Mouse (Mus musculus) midbrain, embryonic 12.5 days (tissue): Measurements from ENCODE around the gene Trpm3. TPM values are rescaled to one million over a fixed set of nuclear protein-coding genes. Genes with fewer than 3 reads are reported as not detected.
"Not testable (repeated sequence)": the region's sequence is repeated elsewhere in the genome, so short reads cannot be mapped to it uniquely, and the experiment has no call there.

Source experiments
- ATAC-seq: fragments of 200-750 bp; cut with Nextera tagmentation; 2 replicates; pipeline ENCODE4 v1.8.0; 2017; ENCODE audit warnings: low read depth, moderate TSS enrichment, moderate library complexity; ENCODE audit not compliant: low FRiP score
- H3K27ac ChIP-seq: fragments of 300-500 bp; sonication (generic); replicated peaks from 2 replicates; pipeline ENCODE4 v1.5.1; 2016; ENCODE audit warnings: mild to moderate bottlenecking
- H3K27me3 ChIP-seq: fragments of 300-500 bp; sonication (generic); 2 replicates; pipeline ENCODE4 v1.6.1; 2016; ENCODE audit warnings: mild to moderate bottlenecking
- H3K36me3 ChIP-seq: fragments of 300-500 bp; sonication (generic); 2 replicates; pipeline ENCODE4 v1.6.1; 2016
- H3K4me1 ChIP-seq: fragments of 300-500 bp; sonication (generic); 2 replicates; pipeline ENCODE4 v1.6.1; 2016
- H3K4me2 ChIP-seq: fragments of 300-500 bp; sonication (generic); replicated peaks from 2 replicates; pipeline ENCODE4 v1.6.1; 2016; ENCODE audit warnings: mild to moderate bottlenecking, moderate library complexity
- H3K4me3 ChIP-seq: fragments of 300-500 bp; sonication (generic); 2 replicates; pipeline ENCODE4 v1.5.1; 2016; ENCODE audit warnings: mild to moderate bottlenecking
- H3K9ac ChIP-seq: fragments of 300-500 bp; sonication (generic); replicated peaks from 2 replicates; pipeline ENCODE4 v1.6.1; 2016; ENCODE audit warnings: mild to moderate bottlenecking, moderate library complexity
- H3K9me3 ChIP-seq: fragments of 300-500 bp; sonication (generic); 2 replicates; pipeline ENCODE4 v1.6.1; 2016; ENCODE audit warnings: mild to moderate bottlenecking
- WGBS: fragments of 180-500 bp; shearing (Covaris S2); methylation state at CpG from one replicate; pipeline ENCODE4 v1.1.7; 2016; 5-methylcytosine and 5-hydroxymethylcytosine counted together
- polyA plus RNA-seq: library from polyadenylated mRNA; unstranded; fragments of >200 nt; fragmentation: Nextera tagmentation; extraction: Ambion mirVana; gene quantifications from 2 replicates; pipeline ENCODE4 v1.2.1, GENCODE M21; 2016

The Trpm3 gene
- polyA plus RNA-seq, 1 experiment from 2014 or later = 4.2 TPM

GRCm38 (mm10) chr19:22847696-22848095 lies 708.9 kb downstream of the Trpm3 start:
- peak; percentile 63; the same call in 1 of the 2 replicates for ATAC-seq
- Histone ChIP-seq H3K4me2 (peak overlapping the region; percentile 27), H3K4me1 (peaks cover 13% of the 10 kb centered on the region), H3K9ac (no peak overlapping the region), H3K36me3 (no peaks in the 10 kb centered on the region), H3K4me3 (no peak overlapping the region), H3K27me3 (peaks cover 14% of the 10 kb centered on the region), H3K9me3 (no peaks in the 10 kb centered on the region), H3K27ac (no peak overlapping the region)
- WGBS = 26% methylated on average over 12 of the region's 12 CpGs

- WGBS = 46% methylated on average over 1 of the region's 1 CpGs
- Histone ChIP-seq H3K4me1 (peaks cover 13% of the 10 kb centered on the region), H3K4me3 (no peak overlapping the region), H3K36me3 (no peaks in the 10 kb centered on the region), H3K27ac (no peak overlapping the region), H3K27me3 (peaks cover 12% of the 10 kb centered on the region), H3K4me2 (peak overlapping the region; percentile 27; the same call in 1 of the 2 replicates), H3K9me3 (no peaks in the 10 kb centered on the region), H3K9ac (no peak overlapping the region)
- ATAC-seq = no peak
Measured at GRCm38 (mm10) chr19:22848251-22848650, 709.4 kb downstream of the Trpm3 start.

- ATAC-seq = no peak
- no peaks in the 10 kb centered on the region for H3K9me3 ChIP-seq
Measured at GRCm38 (mm10) chr19:22848783-22849576, 710.1 kb downstream of the Trpm3 start.

GRCm38 (mm10) chr19:22851423-22851822 lies 712.6 kb downstream of the Trpm3 start:
- not testable (repeated sequence) for ATAC-seq

More at GRCm38 (mm10) chr19:22848783-22849576, 710.1 kb downstream of the Trpm3 start:
- Histone ChIP-seq H3K4me2 (no peak overlapping the region), H3K9ac (no peak overlapping the region), H3K4me1 (peaks cover 13% of the 10 kb centered on the region), H3K36me3 (no peaks in the 10 kb centered on the region), H3K27me3 (peaks cover 12% of the 10 kb centered on the region), H3K27ac (no peak overlapping the region), H3K4me3 (no peak overlapping the region)
- 88% methylated on average over 7 of the region's 7 CpGs for WGBS

GRCm38 (mm10) chr19:22859644-22860043 lies 720.8 kb downstream of the Trpm3 start:
- H3K4me2 ChIP-seq = no peak overlapping the region
- WGBS = 92% methylated on average over 4 of the region's 4 CpGs
- H3K36me3 ChIP-seq = no peaks in the 10 kb centered on the region
- no peaks in the 10 kb centered on the region for H3K9me3 ChIP-seq
- no peak overlapping the region for H3K9ac ChIP-seq
- no peaks in the 10 kb centered on the region for H3K27me3 ChIP-seq
- ATAC-seq = no peak
- H3K4me3 ChIP-seq = no peak overlapping the region
- H3K27ac ChIP-seq = no peak overlapping the region
- no peaks in the 10 kb centered on the region for H3K4me1 ChIP-seq

More at GRCm38 (mm10) chr19:22851423-22851822, 712.6 kb downstream of the Trpm3 start:
- 42% methylated on average over 5 of the region's 5 CpGs for WGBS
- not testable (repeated sequence) for H3K36me3 ChIP-seq, H3K4me2 ChIP-seq, H3K27me3 ChIP-seq, H3K27ac ChIP-seq, H3K9ac ChIP-seq, H3K9me3 ChIP-seq, H3K4me3 ChIP-seq
- peaks cover 13% of the 10 kb centered on the region for H3K4me1 ChIP-seq

GRCm38 (mm10) chr19:22867456-22867855 lies 728.6 kb downstream of the Trpm3 start:
- Histone ChIP-seq H3K9me3 (no peaks in the 10 kb centered on the region), H3K4me2 (no peak overlapping the region), H3K9ac (no peak overlapping the region), H3K4me1 (no peaks in the 10 kb centered on the region), H3K4me3 (no peak overlapping the region), H3K36me3 (no peaks in the 10 kb centered on the region), H3K27ac (no peak overlapping the region), H3K27me3 (no peaks in the 10 kb centered on the region)
- ATAC-seq = no peak
- 85% methylated on average over 5 of the region's 5 CpGs for WGBS

- no peak overlapping the region for H3K4me2 ChIP-seq
- H3K9ac ChIP-seq = no peak overlapping the region
- H3K9me3 ChIP-seq = no peaks in the 10 kb centered on the region
- no peaks in the 10 kb centered on the region for H3K4me1 ChIP-seq
- ATAC-seq = no peak
- no peaks in the 10 kb centered on the region for H3K27me3 ChIP-seq
- H3K27ac ChIP-seq = no peak overlapping the region
- no peak overlapping the region for H3K4me3 ChIP-seq
- H3K36me3 ChIP-seq = no peaks in the 10 kb centered on the region
- WGBS = 86% methylated on average over 2 of the region's 2 CpGs
Measured at GRCm38 (mm10) chr19:22869853-22870252, 731.0 kb downstream of the Trpm3 start.

GRCm38 (mm10) chr19:22872456-22872855 lies 733.6 kb downstream of the Trpm3 start:
- Histone ChIP-seq H3K27me3 (no peaks in the 10 kb centered on the region), H3K27ac (no peak overlapping the region), H3K4me3 (no peak overlapping the region), H3K4me1 (no peaks in the 10 kb centered on the region), H3K4me2 (no peak overlapping the region), H3K9me3 (no peaks in the 10 kb centered on the region), H3K36me3 (no peaks in the 10 kb centered on the region), H3K9ac (no peak overlapping the region)
- no peak for ATAC-seq
- WGBS = 47% methylated on average over 5 of the region's 5 CpGs

- Histone ChIP-seq H3K9ac (no peak overlapping the region), H3K4me3 (no peak overlapping the region), H3K27me3 (peaks cover 23% of the 10 kb centered on the region), H3K4me1 (no peaks in the 10 kb centered on the region), H3K36me3 (no peaks in the 10 kb centered on the region), H3K27ac (no peak overlapping the region), H3K4me2 (no peak overlapping the region), H3K9me3 (no peaks in the 10 kb centered on the region)
- ATAC-seq = no peak
- WGBS = 68% methylated on average over 1 of the region's 1 CpGs
Measured at GRCm38 (mm10) chr19:22880199-22880598, 741.4 kb downstream of the Trpm3 start.

GRCm38 (mm10) chr19:22882670-22883111 lies 743.8 kb downstream of the Trpm3 start:
- H3K36me3 ChIP-seq = no peaks in the 10 kb centered on the region
- no peak overlapping the region for H3K9ac ChIP-seq
- ATAC-seq = no peak
- WGBS = 89% methylated on average over 3 of the region's 3 CpGs
- H3K9me3 ChIP-seq = no peaks in the 10 kb centered on the region
- H3K4me3 ChIP-seq = no peak overlapping the region
- H3K4me1 ChIP-seq = no peaks in the 10 kb centered on the region
- H3K27me3 ChIP-seq = peaks cover 29% of the 10 kb centered on the region
- H3K4me2 ChIP-seq = no peak overlapping the region
- H3K27ac ChIP-seq = no peak overlapping the region

- H3K27ac ChIP-seq = no peak overlapping the region
- no peak for ATAC-seq
- H3K4me3 ChIP-seq = no peak overlapping the region
- H3K36me3 ChIP-seq = no peaks in the 10 kb centered on the region
- WGBS = 94% methylated on average over 7 of the region's 7 CpGs
- H3K27me3 ChIP-seq = peaks cover 29% of the 10 kb centered on the region
- H3K9ac ChIP-seq = no peak overlapping the region
- H3K9me3 ChIP-seq = no peaks in the 10 kb centered on the region
- H3K4me2 ChIP-seq = no peak overlapping the region
- no peaks in the 10 kb centered on the region for H3K4me1 ChIP-seq
Measured at GRCm38 (mm10) chr19:22883154-22883553, 744.3 kb downstream of the Trpm3 start.

GRCm38 (mm10) chr19:22883744-22884317 lies 745.0 kb downstream of the Trpm3 start:
- H3K27me3 ChIP-seq = peaks cover 29% of the 10 kb centered on the region

More at GRCm38 (mm10) chr19:22883744-22884317, 745.0 kb downstream of the Trpm3 start:
- WGBS = 24% methylated on average over 18 of the region's 18 CpGs
- peak overlapping the region; percentile 2; the same call in 1 of the 2 replicates for H3K9ac ChIP-seq
- no peaks in the 10 kb centered on the region for H3K4me1 ChIP-seq
- ATAC-seq = peak; percentile 89
- H3K9me3 ChIP-seq = no peaks in the 10 kb centered on the region
- peak overlapping the region; percentile 21; the same call in 1 of the 2 replicates for H3K4me3 ChIP-seq
- no peaks in the 10 kb centered on the region for H3K36me3 ChIP-seq
- H3K4me2 ChIP-seq = peak overlapping the region; percentile 47
- no peak overlapping the region for H3K27ac ChIP-seq
